Mouse (Mus musculus) lung, embryonic 14.5 days (tissue): ENCODE measurements around the gene Ppp2r2c. TPM values are rescaled to one million over a fixed set of nuclear protein-coding genes. Genes with fewer than 3 reads are reported as not detected.

ENCODE experiments used
- ATAC-seq: fragments of 200-750 bp; cut with Nextera tagmentation; 2 replicates; pipeline ENCODE4 v1.8.0; 2017; ENCODE audit warnings: mild to moderate bottlenecking, moderate TSS enrichment, moderate library complexity; ENCODE audit not compliant: insufficient read depth
- DNase-seq: peaks from one replicate; pipeline ENCODE4 v3.0.0-alpha.2; 2015
- H3K27ac ChIP-seq: fragments of 300-500 bp; sonication (generic); 2 replicates; pipeline ENCODE4 v1.5.1; 2014; ENCODE audit warnings: low read depth, mild to moderate bottlenecking, moderate library complexity
- H3K27me3 ChIP-seq: fragments of 300-500 bp; sonication (generic); 2 replicates; pipeline ENCODE4 v1.6.1; 2014; ENCODE audit warnings: low read length, control low read depth; ENCODE audit not compliant: insufficient read depth
- H3K36me3 ChIP-seq: fragments of 300-500 bp; sonication (generic); 2 replicates; pipeline ENCODE4 v1.6.1; 2014; ENCODE audit warnings: control low read depth; ENCODE audit not compliant: insufficient read depth
- H3K4me1 ChIP-seq: fragments of 300-500 bp; sonication (generic); 2 replicates; pipeline ENCODE4 v1.6.1; 2014; ENCODE audit warnings: antibody characterized with exemption, control low read depth; ENCODE audit not compliant: insufficient read depth
- H3K4me2 ChIP-seq: fragments of 300-500 bp; sonication (generic); 2 replicates; pipeline ENCODE4 v1.6.1; 2014; ENCODE audit warnings: mild to moderate bottlenecking
- H3K4me3 ChIP-seq: fragments of 300-500 bp; sonication (generic); 2 replicates; pipeline ENCODE4 v1.5.1; 2014; ENCODE audit warnings: low read depth, low read length
- H3K9ac ChIP-seq: fragments of 300-500 bp; sonication (generic); 2 replicates; pipeline ENCODE4 v1.6.1; 2014
- H3K9me3 ChIP-seq: fragments of 300-500 bp; sonication (generic); 2 replicates; pipeline ENCODE4 v1.6.1; 2016; ENCODE audit warnings: low read depth, low read length, control low read depth
- CTCF ChIP-seq: IDR thresholded peaks from 2 replicates; pipeline ENCODE4 v1.5.1; 2016; ENCODE audit warnings: antibody characterized with exemption, low read depth
- WGBS: fragments of 180-500 bp; shearing (Covaris S2); extraction: QIAGEN DNeasy Blood & Tissue Kit; methylation state at CpG from one replicate; pipeline ENCODE4 v1.1.7; 2014; 5-methylcytosine and 5-hydroxymethylcytosine counted together
- polyA plus RNA-seq: library from polyadenylated mRNA; unstranded; fragments of >200 nt; fragmentation: Nextera tagmentation; extraction: Ambion mirVana; gene quantifications from 2 replicates; pipeline ENCODE4 v1.2.1, GENCODE M21; 2014

The Ppp2r2c gene
- polyA plus RNA-seq, 1 experiment from 2014 or later, result 0.07 TPM

- Histone ChIP-seq H3K9me3 (no peaks in the 10 kb centered on the region), H3K9ac (no peak overlapping the region), H3K36me3 (no peaks in the 10 kb centered on the region), H3K27ac (no peak overlapping the region), H3K27me3 (no peaks in the 10 kb centered on the region), H3K4me2 (no peak overlapping the region), H3K4me1 (no peaks in the 10 kb centered on the region), H3K4me3 (no peak overlapping the region)
- WGBS, result 78% methylated on average over 2 of the region's 2 CpGs
- TF ChIP-seq CTCF, result no peak
- ATAC-seq, result no peak
- DNase-seq, result no peak
Observed at GRCm38 (mm10) chr5:36889380-36889886, 21.1 kb downstream of the Ppp2r2c start.

- 20% methylated on average over 9 of the region's 9 CpGs for WGBS
- Histone ChIP-seq H3K4me2 (no peak overlapping the region), H3K4me3 (no peak overlapping the region), H3K4me1 (no peaks in the 10 kb centered on the region), H3K27ac (no peak overlapping the region), H3K9me3 (no peaks in the 10 kb centered on the region), H3K27me3 (no peaks in the 10 kb centered on the region), H3K9ac (no peak overlapping the region), H3K36me3 (no peaks in the 10 kb centered on the region)
- no peak for TF ChIP-seq CTCF
- no peak for DNase-seq
- no peak for ATAC-seq
Observed at GRCm38 (mm10) chr5:36890794-36891193, 22.5 kb downstream of the Ppp2r2c start.

- Histone ChIP-seq H3K4me1 (no peaks in the 10 kb centered on the region), H3K4me3 (no peak overlapping the region), H3K4me2 (no peak overlapping the region), H3K9me3 (no peaks in the 10 kb centered on the region), H3K27me3 (no peaks in the 10 kb centered on the region), H3K36me3 (no peaks in the 10 kb centered on the region), H3K9ac (no peak overlapping the region), H3K27ac (no peak overlapping the region)
- no peak for TF ChIP-seq CTCF
- ATAC-seq, result no peak
- no peak for DNase-seq
- WGBS, result 36% methylated on average over 4 of the region's 4 CpGs
Observed at GRCm38 (mm10) chr5:36891793-36892470, 23.6 kb downstream of the Ppp2r2c start.

GRCm38 (mm10) chr5:36893263-36893662, 24.9 kb downstream of the Ppp2r2c start:
- ATAC-seq (no peak), DNase-seq (no peak)
- WGBS, result 56% methylated on average over 9 of the region's 9 CpGs
- TF ChIP-seq CTCF, result no peak
- no peaks in the 10 kb centered on the region for H3K36me3 ChIP-seq
- no peak overlapping the region for H3K4me2 ChIP-seq
- H3K4me3 ChIP-seq, result no peak overlapping the region
- no peak overlapping the region for H3K27ac ChIP-seq
- H3K9ac ChIP-seq, result no peak overlapping the region
- H3K4me1 ChIP-seq, result no peaks in the 10 kb centered on the region
- H3K9me3 ChIP-seq, result no peaks in the 10 kb centered on the region
- no peaks in the 10 kb centered on the region for H3K27me3 ChIP-seq

- H3K4me3 ChIP-seq, result no peak overlapping the region
- no peaks in the 10 kb centered on the region for H3K9me3 ChIP-seq
- no peak for TF ChIP-seq CTCF
- no peaks in the 10 kb centered on the region for H3K27me3 ChIP-seq
- H3K36me3 ChIP-seq, result no peaks in the 10 kb centered on the region
- WGBS, result 63% methylated on average over 10 of the region's 10 CpGs
- no peak for ATAC-seq
- no peak for DNase-seq
- no peaks in the 10 kb centered on the region for H3K4me1 ChIP-seq
- H3K27ac ChIP-seq, result no peak overlapping the region
- H3K4me2 ChIP-seq, result no peak overlapping the region
- H3K9ac ChIP-seq, result no peak overlapping the region
Observed at GRCm38 (mm10) chr5:36894070-36894469, 25.8 kb downstream of the Ppp2r2c start.

GRCm38 (mm10) chr5:36894604-36895368, 26.5 kb downstream of the Ppp2r2c start:
- Histone ChIP-seq H3K4me3 (no peak overlapping the region), H3K4me2 (no peak overlapping the region), H3K36me3 (no peaks in the 10 kb centered on the region), H3K9me3 (no peaks in the 10 kb centered on the region), H3K9ac (no peak overlapping the region), H3K27me3 (no peaks in the 10 kb centered on the region), H3K27ac (no peak overlapping the region), H3K4me1 (no peaks in the 10 kb centered on the region)
- WGBS, result 67% methylated on average over 6 of the region's 6 CpGs
- DNase-seq, result no peak
- no peak for TF ChIP-seq CTCF
- ATAC-seq, result no peak
